Mouse (Mus musculus): Measurements from ENCODE around the gene Cdk15.

- TF ChIP-seq POLR2A (IDR thresholded peaks at IDR 0.05; ENCODE audit: insufficient read depth, low read depth, low read length), result no peak
- no peak for TF ChIP-seq CTCF (IDR thresholded peaks at IDR 0.05)
- no peak for TF ChIP-seq EP300 (IDR thresholded peaks at IDR 0.05; ENCODE audit: insufficient read depth, low read depth, low read length)
Measured at GRCm38 (mm10) chr1:59295769-59296168, 39.1 kb downstream of the Cdk15 start.
